Mouse (Mus musculus): ENCODE measurements around the gene Adat1. TPM values are rescaled to one million over a fixed set of nuclear protein-coding genes. Genes with fewer than 3 reads are reported as not detected.

Gene Adat1
- polyA plus RNA-seq, 1 experiment from 2014 or later = 14.0 TPM

DNA sequence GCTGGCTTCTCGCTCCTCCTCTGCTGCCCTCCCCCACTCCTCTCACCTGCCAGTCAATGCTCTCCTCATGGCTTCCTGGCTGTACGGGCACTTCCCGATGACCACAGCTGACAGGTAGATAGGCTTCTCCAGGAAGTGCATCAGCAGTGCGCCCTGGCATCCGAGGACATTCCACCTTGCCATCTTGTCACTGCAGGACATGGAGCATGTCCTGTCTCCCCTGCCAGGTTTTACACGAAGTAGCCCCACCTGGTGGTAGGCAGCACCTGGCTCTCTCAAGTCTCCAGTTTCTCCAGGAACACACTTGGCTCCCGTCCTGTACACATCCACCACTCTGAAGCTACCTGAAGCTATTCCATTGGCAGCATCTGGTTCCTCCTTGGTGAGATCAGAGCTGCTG is 10.0 kb downstream of the Adat1 start:
- Histone ChIP-seq H3K4me3 (ENCODE audit: low read depth, low read length) (no peak overlapping the region), H3K36me3 (ENCODE audit: control insufficient read depth, insufficient read depth, low read length) (0 out of 2 replicates have a peak, but pooled peaks cover 2% of the 10 kb centered on the region), H3K4me1 (replicated peaks; ENCODE audit: control insufficient read depth, insufficient read depth, low read length) (no peaks in the 10 kb centered on the region), H3K27me3 (ENCODE audit: control insufficient read depth, insufficient read depth, low read length) (no peaks in the 10 kb centered on the region), H3K9ac (ENCODE audit: low read depth, low read length) (no peak overlapping the region), H3K9me3 (ENCODE audit: control insufficient read depth, low read length) (no peaks in the 10 kb centered on the region), H3K4me2 (replicated peaks; ENCODE audit: low read depth, low read length) (no peak overlapping the region), H3K27ac (ENCODE audit: low read depth, low read length) (no peak overlapping the region)
- 81% methylated on average over 7 of the region's 7 CpGs for WGBS
- DNase-seq (ENCODE audit: low spot score) (no peak), ATAC-seq (ENCODE audit: low FRiP score) (no peak)

GRCm38 (mm10) chr8:111978147-111978546 is 14.0 kb downstream of the Adat1 start:
- Histone ChIP-seq H3K4me3 (ENCODE audit: low read depth, low read length) (no peak overlapping the region), H3K27me3 (ENCODE audit: control insufficient read depth, insufficient read depth, low read length) (no peaks in the 10 kb centered on the region), H3K27ac (ENCODE audit: low read depth, low read length) (no peak overlapping the region), H3K9me3 (ENCODE audit: control insufficient read depth, low read length) (no peaks in the 10 kb centered on the region), H3K4me1 (replicated peaks; ENCODE audit: control insufficient read depth, insufficient read depth, low read length) (no peaks in the 10 kb centered on the region), H3K36me3 (ENCODE audit: control insufficient read depth, insufficient read depth, low read length) (0 out of 2 replicates have a peak, but pooled peaks cover 3% of the 10 kb centered on the region), H3K4me2 (replicated peaks; ENCODE audit: low read depth, low read length) (no peak overlapping the region), H3K9ac (ENCODE audit: low read depth, low read length) (no peak overlapping the region)
- ATAC-seq (ENCODE audit: low FRiP score) (no peak), DNase-seq (ENCODE audit: low spot score) (no peak)
- WGBS = 83% methylated on average over 10 of the region's 10 CpGs

DNA sequence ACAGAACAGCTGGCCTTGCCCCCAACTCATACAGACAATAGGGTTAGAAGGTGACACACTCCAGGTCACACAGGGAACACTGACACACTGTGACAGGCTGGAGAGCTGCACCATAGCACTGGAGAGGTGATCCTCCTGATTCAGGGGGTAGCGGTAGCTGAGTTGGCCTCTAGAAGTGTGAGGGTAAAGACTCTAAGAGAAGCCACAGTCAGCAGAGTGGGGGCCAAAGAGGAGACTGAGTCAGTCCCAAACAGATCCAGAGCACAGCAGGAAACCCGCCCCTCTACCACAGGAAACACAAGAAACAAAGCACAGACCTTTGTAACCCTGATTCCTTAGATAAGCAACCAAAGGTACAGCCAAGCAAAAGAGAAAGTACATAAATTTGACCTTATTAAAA is 15.8 kb downstream of the Adat1 start:
- H3K27ac ChIP-seq (ENCODE audit: low read depth, low read length) = no peak overlapping the region

GRCm38 (mm10) chr8:111975706-111976105 is 16.4 kb downstream of the Adat1 start:
- H3K9me3 ChIP-seq (ENCODE audit: control insufficient read depth, low read length) = no peaks in the 10 kb centered on the region
- DNase-seq (ENCODE audit: low spot score) (no peak), ATAC-seq (ENCODE audit: low FRiP score) (no peak)
- H3K27ac ChIP-seq (ENCODE audit: low read depth, low read length) = no peak overlapping the region
- no peaks in the 10 kb centered on the region for H3K27me3 ChIP-seq (ENCODE audit: control insufficient read depth, insufficient read depth, low read length)
- no peak overlapping the region for H3K4me2 ChIP-seq (replicated peaks; ENCODE audit: low read depth, low read length)
- 0 out of 2 replicates have a peak, but pooled peaks cover 3% of the 10 kb centered on the region for H3K36me3 ChIP-seq (ENCODE audit: control insufficient read depth, insufficient read depth, low read length)
- WGBS = 98% methylated on average over 2 of the region's 2 CpGs
- no peak overlapping the region for H3K9ac ChIP-seq (ENCODE audit: low read depth, low read length)
- no peak overlapping the region for H3K4me3 ChIP-seq (ENCODE audit: low read depth, low read length)
- no peaks in the 10 kb centered on the region for H3K4me1 ChIP-seq (replicated peaks; ENCODE audit: control insufficient read depth, insufficient read depth, low read length)

More for the DNA sequence above, 15.8 kb downstream of the Adat1 start:
- no peaks in the 10 kb centered on the region for H3K9me3 ChIP-seq (ENCODE audit: control insufficient read depth, low read length)
- no peak overlapping the region for H3K4me2 ChIP-seq (replicated peaks; ENCODE audit: low read depth, low read length)
- H3K4me3 ChIP-seq (ENCODE audit: low read depth, low read length) = no peak overlapping the region
- ATAC-seq (ENCODE audit: low FRiP score) = no peak
- no peaks in the 10 kb centered on the region for H3K27me3 ChIP-seq (ENCODE audit: control insufficient read depth, insufficient read depth, low read length)
- no peaks in the 10 kb centered on the region for H3K4me1 ChIP-seq (replicated peaks; ENCODE audit: control insufficient read depth, insufficient read depth, low read length)
- DNase-seq (ENCODE audit: low spot score) = no peak
- 95% methylated on average over 2 of the region's 2 CpGs for WGBS
- no peak overlapping the region for H3K9ac ChIP-seq (ENCODE audit: low read depth, low read length)
- H3K36me3 ChIP-seq (ENCODE audit: control insufficient read depth, insufficient read depth, low read length) = 0 out of 2 replicates have a peak, but pooled peaks cover 3% of the 10 kb centered on the region

DNA sequence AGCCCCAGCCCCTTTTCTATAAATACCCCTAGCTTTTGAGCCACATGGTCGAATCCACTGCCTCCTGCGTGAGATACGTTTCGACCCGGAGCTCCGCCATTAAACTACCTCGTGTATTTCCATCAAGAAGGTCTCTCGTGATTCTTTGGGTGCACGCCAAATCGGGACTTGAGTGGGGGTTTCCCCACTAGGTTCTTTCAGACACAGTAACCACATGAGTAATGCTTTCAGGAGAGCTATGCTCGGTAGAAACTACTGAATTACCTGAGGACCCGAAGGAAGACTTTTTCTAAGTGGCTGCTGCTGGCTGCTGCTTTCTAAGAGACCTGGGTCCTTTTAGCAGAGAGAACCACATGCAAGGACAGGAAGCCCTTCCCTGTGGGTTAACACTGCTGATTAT is 18.0 kb downstream of the Adat1 start:
- H3K4me3 ChIP-seq (ENCODE audit: low read depth, low read length) = no peak overlapping the region
- H3K36me3 ChIP-seq (ENCODE audit: control insufficient read depth, insufficient read depth, low read length) = 0 out of 2 replicates have a peak, but pooled peaks cover 3% of the 10 kb centered on the region
- DNase-seq (ENCODE audit: low spot score) (no peak), ATAC-seq (ENCODE audit: low FRiP score) (no peak)
- H3K9ac ChIP-seq (ENCODE audit: low read depth, low read length) = no peak overlapping the region
- H3K4me2 ChIP-seq (replicated peaks; ENCODE audit: low read depth, low read length) = no peak overlapping the region
- no peak overlapping the region for H3K27ac ChIP-seq (ENCODE audit: low read depth, low read length)
- H3K27me3 ChIP-seq (ENCODE audit: control insufficient read depth, insufficient read depth, low read length) = no peaks in the 10 kb centered on the region
- no peaks in the 10 kb centered on the region for H3K9me3 ChIP-seq (ENCODE audit: control insufficient read depth, low read length)
- no peaks in the 10 kb centered on the region for H3K4me1 ChIP-seq (replicated peaks; ENCODE audit: control insufficient read depth, insufficient read depth, low read length)
- 99% methylated on average over 12 of the region's 12 CpGs for WGBS

- no peaks in the 10 kb centered on the region for H3K27me3 ChIP-seq (ENCODE audit: control insufficient read depth, insufficient read depth, low read length)
- H3K36me3 ChIP-seq (ENCODE audit: control insufficient read depth, insufficient read depth, low read length) = 0 out of 2 replicates have a peak, but pooled peaks cover 3% of the 10 kb centered on the region
- no peak for DNase-seq (ENCODE audit: low spot score)
- no peak for ATAC-seq (ENCODE audit: low FRiP score)
- H3K9ac ChIP-seq (ENCODE audit: low read depth, low read length) = no peak overlapping the region
- WGBS = 53% methylated on average over 5 of the region's 5 CpGs
- no peak overlapping the region for H3K4me3 ChIP-seq (ENCODE audit: low read depth, low read length)
- no peak overlapping the region for H3K27ac ChIP-seq (ENCODE audit: low read depth, low read length)
- H3K4me2 ChIP-seq (replicated peaks; ENCODE audit: low read depth, low read length) = no peak overlapping the region
- H3K9me3 ChIP-seq (ENCODE audit: control insufficient read depth, low read length) = no peaks in the 10 kb centered on the region
- H3K4me1 ChIP-seq (replicated peaks; ENCODE audit: control insufficient read depth, insufficient read depth, low read length) = no peaks in the 10 kb centered on the region
Measured at GRCm38 (mm10) chr8:111968991-111969390, 23.1 kb downstream of the Adat1 start.

DNA sequence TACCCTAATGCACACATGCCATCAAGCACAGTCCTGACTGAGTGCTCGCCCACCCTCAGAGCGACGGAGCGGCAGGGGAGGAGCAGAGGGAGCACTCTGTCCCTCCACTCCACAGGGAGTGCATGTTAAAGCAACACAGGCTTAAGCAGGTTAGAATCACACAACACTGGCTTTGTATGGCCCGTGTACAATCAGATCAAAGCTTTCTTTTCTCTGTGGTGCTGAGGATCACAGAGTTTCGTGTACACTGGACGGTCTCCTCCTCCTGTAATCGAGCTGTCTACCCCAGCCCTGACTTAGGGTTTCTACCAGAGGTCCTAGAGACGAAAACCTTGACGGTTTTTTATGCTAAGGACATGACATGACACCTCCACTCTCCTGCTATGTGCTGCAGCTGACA is 23.6 kb downstream of the Adat1 start:
- Histone ChIP-seq H3K9me3 (ENCODE audit: control insufficient read depth, low read length) (no peaks in the 10 kb centered on the region), H3K4me3 (ENCODE audit: low read depth, low read length) (no peak overlapping the region), H3K4me2 (replicated peaks; ENCODE audit: low read depth, low read length) (no peak overlapping the region), H3K27me3 (ENCODE audit: control insufficient read depth, insufficient read depth, low read length) (no peaks in the 10 kb centered on the region), H3K9ac (ENCODE audit: low read depth, low read length) (no peak overlapping the region), H3K36me3 (ENCODE audit: control insufficient read depth, insufficient read depth, low read length) (0 out of 2 replicates have a peak, but pooled peaks cover 3% of the 10 kb centered on the region), H3K27ac (ENCODE audit: low read depth, low read length) (no peak overlapping the region), H3K4me1 (replicated peaks; ENCODE audit: control insufficient read depth, insufficient read depth, low read length) (no peaks in the 10 kb centered on the region)
- DNase-seq (ENCODE audit: low spot score) = no peak
- no peak for ATAC-seq (ENCODE audit: low FRiP score)
- WGBS = 85% methylated on average over 10 of the region's 10 CpGs

DNA sequence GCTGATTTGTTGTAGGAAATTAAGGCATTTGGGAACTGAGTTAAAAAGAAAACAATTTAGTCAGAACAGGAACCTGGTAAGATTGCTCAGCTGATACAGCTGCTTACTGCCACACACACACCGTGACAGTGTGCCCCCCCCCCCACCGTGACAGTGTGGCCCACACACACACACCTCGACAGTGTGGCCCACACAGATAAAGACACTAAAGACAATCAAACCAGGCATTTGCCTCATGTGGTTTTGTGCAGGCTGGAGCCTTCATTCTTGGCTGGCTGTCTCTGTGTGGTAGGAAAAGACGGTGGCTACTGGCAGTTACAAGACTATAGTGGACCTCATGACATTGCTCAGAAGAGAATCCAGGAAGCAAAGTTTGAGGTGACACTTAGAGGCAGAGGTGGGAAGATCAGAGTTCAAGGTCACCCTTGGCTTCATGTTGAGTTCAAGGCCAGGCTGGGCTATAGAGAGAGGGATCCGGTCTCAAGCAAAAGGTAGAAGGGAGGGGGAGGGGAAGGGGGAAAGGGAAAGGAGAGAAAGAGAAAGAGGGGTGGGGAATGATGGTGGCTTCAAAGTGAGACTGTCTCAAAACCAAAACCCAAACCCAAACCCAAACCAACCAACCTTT is 24.7 kb downstream of the Adat1 start:
- Histone ChIP-seq H3K9me3 (ENCODE audit: control insufficient read depth, low read length) (no peaks in the 10 kb centered on the region), H3K36me3 (ENCODE audit: control insufficient read depth, insufficient read depth, low read length) (no peaks in the 10 kb centered on the region), H3K27me3 (ENCODE audit: control insufficient read depth, insufficient read depth, low read length) (no peaks in the 10 kb centered on the region), H3K4me3 (ENCODE audit: low read depth, low read length) (no peak overlapping the region), H3K27ac (ENCODE audit: low read depth, low read length) (no peak overlapping the region), H3K9ac (ENCODE audit: low read depth, low read length) (no peak overlapping the region), H3K4me1 (replicated peaks; ENCODE audit: control insufficient read depth, insufficient read depth, low read length) (no peaks in the 10 kb centered on the region), H3K4me2 (replicated peaks; ENCODE audit: low read depth, low read length) (no peak overlapping the region)
- no peak for DNase-seq (ENCODE audit: low spot score)
- 81% methylated on average over 5 of the region's 5 CpGs for whole genome bisulfite sequencing
- no peak for ATAC-seq (ENCODE audit: low FRiP score)

DNA sequence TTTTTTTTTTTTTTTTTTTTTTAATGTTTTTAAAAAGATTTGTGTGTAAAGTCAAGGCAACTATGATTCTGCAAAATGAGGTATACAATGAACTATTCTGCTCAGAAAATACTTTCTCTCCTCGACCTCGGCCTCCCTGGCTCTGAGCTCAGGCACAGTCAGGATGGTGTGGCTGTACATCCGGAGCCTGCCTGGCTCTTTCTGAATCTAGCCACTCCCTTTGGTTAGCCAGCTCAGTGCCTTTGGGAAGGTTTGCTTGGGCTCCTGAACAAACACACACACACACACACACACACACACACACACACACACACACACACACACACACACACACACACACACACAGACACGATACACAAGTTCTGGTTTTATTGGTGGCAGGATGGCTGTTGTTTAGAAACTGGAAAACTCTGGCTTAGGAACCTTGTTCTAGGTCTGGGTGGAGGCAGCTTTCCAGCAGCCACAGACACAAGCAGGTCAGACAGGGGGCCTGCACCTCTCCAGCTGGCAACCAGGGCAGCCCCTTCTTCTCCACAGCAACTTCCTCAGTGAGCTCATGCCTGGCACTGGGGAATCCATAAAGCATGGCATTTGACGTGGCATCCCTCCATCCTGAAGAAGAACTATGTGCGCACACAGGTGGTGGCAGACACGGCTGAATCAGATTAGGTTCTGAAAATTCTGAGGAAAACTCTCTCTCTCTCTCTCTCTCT is 27.1 kb downstream of the Adat1 start:
- no peaks in the 10 kb centered on the region for H3K36me3 ChIP-seq (ENCODE audit: control insufficient read depth, insufficient read depth, low read length)
- no peak overlapping the region for H3K4me2 ChIP-seq (replicated peaks; ENCODE audit: low read depth, low read length)
- no peaks in the 10 kb centered on the region for H3K9me3 ChIP-seq (ENCODE audit: control insufficient read depth, low read length)
- H3K27me3 ChIP-seq (ENCODE audit: control insufficient read depth, insufficient read depth, low read length) = no peaks in the 10 kb centered on the region
- H3K4me3 ChIP-seq (ENCODE audit: low read depth, low read length) = no peak overlapping the region
- H3K27ac ChIP-seq (ENCODE audit: low read depth, low read length) = no peak overlapping the region
- WGBS = 77% methylated on average over 6 of the region's 7 CpGs
- ATAC-seq (ENCODE audit: low FRiP score) (no peak), DNase-seq (ENCODE audit: low spot score) (no peak)
- H3K9ac ChIP-seq (ENCODE audit: low read depth, low read length) = no peak overlapping the region
- H3K4me1 ChIP-seq (replicated peaks; ENCODE audit: control insufficient read depth, insufficient read depth, low read length) = no peaks in the 10 kb centered on the region
